Mouse (Mus musculus) C2C12 (cell line): ENCODE data around the gene Oas1a. TPM values are rescaled to one million over a fixed set of nuclear protein-coding genes. Genes with fewer than 3 reads are reported as not detected.
"Not testable (repeated sequence)": the region's sequence is repeated elsewhere in the genome, so short reads cannot be mapped to it uniquely, and the experiment has no call there.

Source experiments
- H3K27me3 ChIP-seq: one replicate; pipeline ENCODE4 v1.6.1; 2011; ENCODE audit not compliant: control insufficient read depth, insufficient read depth, insufficient read length
- H3K36me3 ChIP-seq: one replicate; pipeline ENCODE4 v1.6.1; 2011; ENCODE audit not compliant: control insufficient read depth, insufficient read depth
- H3K4me3 ChIP-seq: one replicate; pipeline ENCODE4 v1.5.1; 2011; ENCODE audit warnings: mild to moderate bottlenecking, control low read depth; ENCODE audit not compliant: poor library complexity, insufficient read depth, severe bottlenecking
- H3K79me2 ChIP-seq: one replicate; pipeline ENCODE4 v1.6.1; 2011; ENCODE audit not compliant: control insufficient read depth, insufficient read depth
- H3K79me3 ChIP-seq: one replicate; pipeline ENCODE4 v1.6.1; 2011; ENCODE audit warnings: low read depth, control low read depth
- H3ac ChIP-seq: one replicate; pipeline ENCODE3; 2011; ENCODE audit warnings: low read depth; ENCODE audit not compliant: control insufficient read depth, insufficient read length
- CEBPB ChIP-seq: IDR thresholded peaks from one replicate; pipeline ENCODE4 v1.6.1; 2011; ENCODE audit warnings: low read depth, mild to moderate bottlenecking, control low read depth, moderate library complexity
- CTCF ChIP-seq: IDR thresholded peaks from one replicate; pipeline ENCODE4 v1.5.1; 2011; ENCODE audit not compliant: control insufficient read depth, insufficient read depth, insufficient read length
- FOSL1 ChIP-seq: IDR thresholded peaks from one replicate; pipeline ENCODE4 v1.8.0; 2011; ENCODE audit warnings: mild to moderate bottlenecking, low read length; ENCODE audit not compliant: poor library complexity, insufficient read depth, severe bottlenecking
- MAX ChIP-seq: IDR thresholded peaks from one replicate; pipeline ENCODE4 v1.6.1; 2011; ENCODE audit warnings: mild to moderate bottlenecking, control low read depth
- MYOD1 ChIP-seq: IDR thresholded peaks from one replicate; pipeline ENCODE4 v1.6.1; 2011; ENCODE audit warnings: low read depth; ENCODE audit not compliant: control insufficient read depth, insufficient read length
- MYOG ChIP-seq: IDR thresholded peaks from one replicate; pipeline ENCODE4 v1.6.1; 2011; ENCODE audit not compliant: control insufficient read depth, insufficient read length; ENCODE audit errors: extremely low read depth
- USF1 ChIP-seq: IDR thresholded peaks from one replicate; pipeline ENCODE4 v1.6.1; 2011; ENCODE audit warnings: low read depth, mild to moderate bottlenecking, control low read depth, moderate library complexity
- long read RNA-seq, 2 experiments: library from polyadenylated mRNA; unstranded; transcript quantifications; one replicate each; pipeline ENCODE4 v2.0.0; 2019 to 2020
- polyA plus RNA-seq: library from polyadenylated mRNA; unstranded; fragments of >200 nt; fragmentation: generic; extraction: Trizol; gene quantifications from one replicate; pipeline ENCODE4 v1.2.1, GENCODE M21; 2012; ENCODE audit warnings: missing spikeins

The Oas1a gene
- polyA plus RNA-seq: 0.02 TPM
- long read RNA-seq, experiment 1: 0 reads
- long read RNA-seq, experiment 2: 0 reads

- not testable (repeated sequence) for H3K27me3 ChIP-seq, H3K79me2 ChIP-seq, H3ac ChIP-seq, H3K36me3 ChIP-seq, H3K4me3 ChIP-seq, H3K79me3 ChIP-seq
These were observed at the start of gene Oas1a for GRCm38 (mm10) chr5:120906791-120907733. Oas1a (minus strand) TSS chr5:120907521.

- Histone ChIP-seq H3K79me2 (no peaks in the 10 kb centered on the region), H3K4me3 (no peak overlapping the region), H3K27me3 (no peaks in the 10 kb centered on the region), H3ac (no peak overlapping the region), H3K79me3 (no peaks in the 10 kb centered on the region), H3K36me3 (no peaks in the 10 kb centered on the region)
- TF ChIP-seq MAX (no peak), MYOD1 (no peak), USF1 (no peak), CTCF (no peak), FOSL1 (no peak), CEBPB (no peak), MYOG (no peak)
These were observed 46.7 kb upstream of the Oas1a start for GRCm38 (mm10) chr5:120953974-120954373.

- Histone ChIP-seq H3K27me3 (no peaks in the 10 kb centered on the region), H3ac (no peak overlapping the region), H3K79me2 (no peaks in the 10 kb centered on the region), H3K79me3 (no peaks in the 10 kb centered on the region), H3K36me3 (no peaks in the 10 kb centered on the region), H3K4me3 (no peak overlapping the region)
- TF ChIP-seq CEBPB (no peak), MYOG (no peak), MYOD1 (no peak), MAX (no peak), FOSL1 (no peak), CTCF (no peak), USF1 (no peak)
These were observed 45.0 kb upstream of the Oas1a start for GRCm38 (mm10) chr5:120952242-120952770.

- no peaks in the 10 kb centered on the region for H3K79me2 ChIP-seq
- H3ac ChIP-seq: no peak overlapping the region
- no peak overlapping the region for H3K4me3 ChIP-seq
- TF ChIP-seq MYOG: no peak
- no peak for TF ChIP-seq MAX
- H3K79me3 ChIP-seq: no peaks in the 10 kb centered on the region
- H3K36me3 ChIP-seq: no peaks in the 10 kb centered on the region
- peaks cover 15% of the 10 kb centered on the region for H3K27me3 ChIP-seq
These were observed 34.8 kb upstream of the Oas1a start for GRCm38 (mm10) chr5:120942076-120942475.

GRCm38 (mm10) chr5:120938586-120938985, 31.3 kb upstream of the Oas1a start:
- no peaks in the 10 kb centered on the region for H3K79me2 ChIP-seq
- no peak overlapping the region for H3ac ChIP-seq
- H3K79me3 ChIP-seq: no peaks in the 10 kb centered on the region
- H3K27me3 ChIP-seq: no peaks in the 10 kb centered on the region
- H3K36me3 ChIP-seq: no peaks in the 10 kb centered on the region
- no peak overlapping the region for H3K4me3 ChIP-seq
- TF ChIP-seq MAX (no peak), MYOG (no peak), FOSL1 (no peak), MYOD1 (no peak), USF1 (no peak), CEBPB (no peak), CTCF (no peak)

GRCm38 (mm10) chr5:120937841-120938240, 30.5 kb upstream of the Oas1a start:
- Histone ChIP-seq H3K36me3 (no peaks in the 10 kb centered on the region), H3K79me2 (no peaks in the 10 kb centered on the region), H3K4me3 (no peak overlapping the region), H3K79me3 (no peaks in the 10 kb centered on the region), H3K27me3 (no peaks in the 10 kb centered on the region), H3ac (no peak overlapping the region)
- peak; percentile 79 for TF ChIP-seq USF1
- no peak for TF ChIP-seq MYOD1
